Mouse (Mus musculus): ENCODE measurements at regions not wholly inside any gene's neighbourhood (a gene's known extent, or its start where the extent isn't known, plus 50 kb on each side); places are given as distances from the start of the nearest gene placed in this dataset.

DNA sequence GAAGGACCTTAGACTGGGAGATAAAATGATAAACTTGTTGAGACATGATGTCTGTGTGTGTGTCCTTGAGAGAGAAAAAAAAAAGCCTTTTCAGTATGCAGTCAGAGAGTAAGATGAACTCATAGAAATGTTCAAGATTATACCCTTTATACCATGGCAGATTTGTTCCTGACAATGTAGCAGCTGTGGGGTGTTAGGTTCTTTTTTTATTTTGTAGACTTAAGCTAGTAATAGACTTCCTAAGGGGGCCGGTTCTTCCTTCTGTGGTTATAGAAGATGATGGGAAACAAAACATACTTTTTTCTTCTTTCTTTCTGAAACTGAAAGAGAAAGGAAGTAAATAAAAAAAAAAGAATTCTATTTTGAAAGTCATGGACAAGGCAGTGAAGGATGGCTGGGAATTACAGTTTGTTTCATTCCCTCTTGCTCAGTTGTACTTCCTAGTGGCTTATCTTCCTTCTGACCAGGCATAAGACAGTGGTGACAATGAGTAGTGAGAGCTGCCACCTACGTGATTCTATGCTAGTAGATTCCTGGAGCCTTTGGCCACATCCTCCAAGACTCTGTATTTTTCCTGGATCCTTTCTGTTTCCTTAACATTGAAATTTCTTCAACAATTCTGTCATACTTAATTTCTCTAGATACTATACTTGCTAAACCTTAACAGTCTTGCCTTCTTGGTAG, 280.0 kb downstream of the Pcdh10 start:
- ATAC-seq (ENCODE audit: insufficient number of reproducible peaks, low FRiP score, low TSS enrichment, low read depth): no peak
- H3K4me3 ChIP-seq (replicated peaks): no peak overlapping the region
- H3K36me3 ChIP-seq: no peaks in the 10 kb centered on the region
- no peaks in the 10 kb centered on the region for H3K27me3 ChIP-seq
- 79% methylated on average over 2 of the region's 2 CpGs for WGBS
- H3K9me3 ChIP-seq (replicated peaks): no peaks in the 10 kb centered on the region
- H3K4me2 ChIP-seq (replicated peaks): no peak overlapping the region
- H3K4me1 ChIP-seq: no peaks in the 10 kb centered on the region
- no peak overlapping the region for H3K9ac ChIP-seq
- H3K27ac ChIP-seq (replicated peaks): no peak overlapping the region

DNA sequence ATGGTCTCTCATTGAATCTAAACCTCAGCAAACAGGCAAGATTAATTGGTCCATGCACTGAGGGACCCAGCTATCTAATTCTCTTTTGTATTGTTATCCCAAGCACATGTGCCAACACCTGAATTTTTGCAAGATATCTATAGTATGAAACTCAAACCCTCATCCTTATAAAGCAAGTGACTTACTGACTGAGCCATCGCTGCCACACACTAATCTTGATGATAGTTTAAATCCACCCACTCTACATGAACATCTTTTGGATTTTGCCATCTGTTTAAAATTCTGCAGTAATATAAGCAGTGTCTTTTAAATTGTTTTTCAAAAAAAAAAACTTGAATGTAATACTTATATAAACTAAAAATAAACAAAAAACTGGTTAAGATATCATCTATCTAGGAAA, 280.9 kb downstream of the Pcdh10 start:
- WGBS: 90% methylated on average over 1 of the region's 1 CpGs
- H3K4me3 ChIP-seq (replicated peaks): no peak overlapping the region

DNA sequence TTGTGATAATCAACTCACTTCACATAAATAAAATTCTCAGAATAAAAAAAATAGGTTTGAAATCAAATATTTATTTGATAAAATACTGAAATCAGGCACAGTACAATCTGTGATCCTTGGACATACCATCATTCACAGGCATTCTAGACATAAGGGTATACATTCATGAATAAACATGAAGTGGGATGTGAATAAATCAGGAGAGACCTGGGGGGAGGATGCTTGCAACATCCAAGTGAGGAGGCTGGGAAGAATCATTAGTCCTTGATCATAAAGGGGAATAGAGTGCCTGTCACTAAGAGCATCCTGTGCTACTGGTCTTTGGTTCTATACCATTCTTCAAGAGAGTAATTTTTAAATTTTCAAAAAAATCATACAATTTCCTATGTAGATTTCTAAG, 292.2 kb downstream of the Pcdh10 start:
- Histone ChIP-seq H3K4me2 (replicated peaks) (no peak overlapping the region), H3K4me1 (no peaks in the 10 kb centered on the region), H3K27me3 (no peaks in the 10 kb centered on the region), H3K27ac (replicated peaks) (no peak overlapping the region), H3K4me3 (replicated peaks) (no peak overlapping the region), H3K9me3 (replicated peaks) (no peaks in the 10 kb centered on the region), H3K9ac (no peak overlapping the region), H3K36me3 (no peaks in the 10 kb centered on the region)
- ATAC-seq (ENCODE audit: insufficient number of reproducible peaks, low FRiP score, low TSS enrichment, low read depth): no peak

More for the DNA sequence above, 280.9 kb downstream of the Pcdh10 start:
- Histone ChIP-seq H3K36me3 (no peaks in the 10 kb centered on the region), H3K4me1 (no peaks in the 10 kb centered on the region), H3K9me3 (replicated peaks) (no peaks in the 10 kb centered on the region), H3K9ac (no peak overlapping the region), H3K4me2 (replicated peaks) (no peak overlapping the region), H3K27ac (replicated peaks) (no peak overlapping the region), H3K27me3 (no peaks in the 10 kb centered on the region)
- ATAC-seq (ENCODE audit: insufficient number of reproducible peaks, low FRiP score, low TSS enrichment, low read depth): no peak

DNA sequence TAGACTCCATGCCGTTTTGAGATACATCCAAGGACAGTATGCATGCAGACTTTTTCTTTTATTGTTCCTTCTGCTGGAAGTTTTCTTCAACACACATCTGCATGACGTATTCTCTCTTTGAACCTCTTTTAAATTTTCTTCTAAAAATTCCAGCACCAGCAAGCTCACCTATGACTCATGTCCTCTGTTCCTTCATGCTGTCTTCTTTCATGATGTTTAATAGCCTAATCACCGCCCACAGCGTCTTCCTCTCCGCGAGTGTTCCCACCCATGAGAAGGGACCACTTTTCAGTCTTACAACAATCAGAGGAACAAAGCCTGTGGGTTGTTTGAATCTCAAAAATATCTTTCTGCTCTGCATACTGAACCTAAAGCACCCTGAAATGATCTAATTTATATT, 299.5 kb downstream of the Pcdh10 start:
- 83% methylated on average over 6 of the region's 6 CpGs for WGBS
- H3K36me3 ChIP-seq: no peaks in the 10 kb centered on the region
- no peak overlapping the region for H3K27ac ChIP-seq (replicated peaks)
- H3K4me3 ChIP-seq (replicated peaks): no peak overlapping the region
- no peaks in the 10 kb centered on the region for H3K9me3 ChIP-seq (replicated peaks)
- no peaks in the 10 kb centered on the region for H3K4me1 ChIP-seq
- no peak overlapping the region for H3K9ac ChIP-seq
- no peak overlapping the region for H3K4me2 ChIP-seq (replicated peaks)
- peaks cover 6% of the 10 kb centered on the region; the same call in 1 of the 2 replicates for H3K27me3 ChIP-seq
- no peak for ATAC-seq (ENCODE audit: insufficient number of reproducible peaks, low FRiP score, low TSS enrichment, low read depth)

DNA sequence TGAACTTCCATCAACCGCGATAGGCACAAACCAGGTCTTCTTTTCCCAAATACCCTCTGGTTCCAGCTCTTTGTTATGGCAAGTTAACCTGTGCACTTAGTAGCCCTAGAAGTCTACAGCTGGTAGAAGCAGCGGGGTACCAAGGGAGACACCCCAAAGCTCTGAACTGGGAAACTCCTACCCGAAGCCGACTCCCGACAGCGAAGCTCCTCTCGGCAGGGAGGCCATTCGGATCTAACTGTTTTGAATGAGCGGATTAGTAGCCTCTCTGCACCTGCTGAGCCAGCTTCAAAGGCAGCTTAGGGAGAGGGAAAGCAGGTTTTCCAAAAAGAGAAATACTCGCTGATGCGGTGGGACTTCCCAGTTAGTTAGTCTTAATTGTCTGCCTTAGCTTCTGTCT, 303.2 kb downstream of the Pcdh10 start:
- Histone ChIP-seq H3K27me3 (peaks cover 6% of the 10 kb centered on the region; the same call in 1 of the 2 replicates), H3K9me3 (replicated peaks) (no peaks in the 10 kb centered on the region), H3K36me3 (no peaks in the 10 kb centered on the region), H3K4me2 (replicated peaks) (no peak overlapping the region), H3K9ac (no peak overlapping the region), H3K27ac (replicated peaks) (no peak overlapping the region), H3K4me3 (replicated peaks) (no peak overlapping the region), H3K4me1 (no peaks in the 10 kb centered on the region)
- WGBS: 8% methylated on average over 12 of the region's 12 CpGs
- ATAC-seq (ENCODE audit: insufficient number of reproducible peaks, low FRiP score, low TSS enrichment, low read depth): no peak

DNA sequence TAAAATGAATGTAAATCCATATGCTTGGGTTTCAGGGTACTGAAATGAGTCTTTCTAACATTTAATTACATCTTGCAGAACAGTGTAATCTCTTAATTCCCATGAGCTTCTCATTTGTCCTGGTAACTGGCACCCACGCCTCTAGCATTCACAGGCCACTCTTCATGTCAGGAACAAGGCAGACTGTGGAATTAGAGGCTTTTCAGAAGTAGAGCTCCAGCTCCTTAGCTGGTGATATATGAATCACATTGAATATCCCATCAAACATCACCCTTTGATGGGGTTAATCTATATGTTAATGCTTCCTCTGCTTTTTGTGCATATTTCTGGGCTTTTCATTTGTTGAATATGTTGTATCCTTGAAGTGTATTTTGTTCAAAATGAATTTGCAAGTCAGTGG, 329.7 kb downstream of the Pcdh10 start:
- H3K4me2 ChIP-seq (replicated peaks): no peak overlapping the region
- no peaks in the 10 kb centered on the region for H3K36me3 ChIP-seq
- H3K27ac ChIP-seq (replicated peaks): no peak overlapping the region
- ATAC-seq (ENCODE audit: insufficient number of reproducible peaks, low FRiP score, low TSS enrichment, low read depth): no peak
- no peaks in the 10 kb centered on the region for H3K27me3 ChIP-seq
- H3K4me1 ChIP-seq: no peaks in the 10 kb centered on the region
- WGBS: 56% methylated on average over 1 of the region's 1 CpGs
- no peak overlapping the region for H3K4me3 ChIP-seq (replicated peaks)
- no peaks in the 10 kb centered on the region for H3K9me3 ChIP-seq (replicated peaks)
- no peak overlapping the region for H3K9ac ChIP-seq

Measured in embryonic facial prominence, embryonic 15.5 days (tissue).